Mouse (Mus musculus) ES-E14 (cell line): Measurements from ENCODE around the gene Ccdc9b. TPM values are rescaled to one million over a fixed set of nuclear protein-coding genes. Genes with fewer than 3 reads are reported as not detected.

Source experiments
- DNase-seq: peaks from one replicate; pipeline ENCODE4 v3.0.0-alpha.2; 2013; ENCODE audit warnings: low read depth, low spot score
- H3K27ac ChIP-seq: 2 replicates; pipeline ENCODE4 v1.5.1; 2012; ENCODE audit warnings: low read depth, mild to moderate bottlenecking, low read length, moderate library complexity, mixed read lengths; ENCODE audit not compliant: poor library complexity, insufficient read depth, severe bottlenecking
- H3K36me3 ChIP-seq: 2 replicates; pipeline ENCODE4 v1.6.1; 2012; ENCODE audit warnings: mild to moderate bottlenecking, low read length, moderate library complexity, mixed read lengths; ENCODE audit not compliant: control insufficient read depth, poor library complexity, insufficient read depth, severe bottlenecking
- H3K4me1 ChIP-seq, 2 experiments: fragments of 150-350 bp in 1 of 2; sonication (generic) in 1 of 2; 2 replicates each; pipeline ENCODE4 v1.6.1; 2012; ENCODE audit warnings: low read length in 2 of 2, mild to moderate bottlenecking in 1 of 2, mixed read lengths in 1 of 2; ENCODE audit not compliant: control insufficient read depth in 2 of 2, insufficient read depth in 2 of 2, poor library complexity in 1 of 2
- H3K4me3 ChIP-seq, 2 experiments: fragments of 150-350 bp in 1 of 2; sonication (generic) in 1 of 2; 2 replicates each; pipeline ENCODE4 v1.5.1; 2012; ENCODE audit warnings: low read length in 2 of 2, low read depth in 1 of 2, mild to moderate bottlenecking in 1 of 2, mixed read lengths in 1 of 2; ENCODE audit not compliant: insufficient read depth in 1 of 2, poor library complexity in 1 of 2, severe bottlenecking in 1 of 2
- H3K9ac ChIP-seq: 2 replicates; pipeline ENCODE4 v1.6.1; 2012; ENCODE audit warnings: low read depth, mild to moderate bottlenecking, low read length, mixed read lengths; ENCODE audit not compliant: poor library complexity, insufficient read depth, severe bottlenecking
- H3K9me3 ChIP-seq: fragments of 150-350 bp; sonication (generic); 2 replicates; pipeline ENCODE4 v1.6.1; 2012; ENCODE audit warnings: low read depth, mild to moderate bottlenecking, low read length; ENCODE audit not compliant: control insufficient read depth, insufficient read depth
- CHD2 ChIP-seq: IDR thresholded peaks from 2 replicates; pipeline ENCODE4 v1.6.1; 2014; ENCODE audit warnings: mild to moderate bottlenecking, low read depth, low read length, inconsistent platforms
- HCFC1 ChIP-seq: IDR thresholded peaks from 2 replicates; pipeline ENCODE4 v1.6.1; 2012; ENCODE audit warnings: low read length, inconsistent platforms, borderline replicate concordance; ENCODE audit not compliant: insufficient read depth
- MAFK ChIP-seq: IDR thresholded peaks from 2 replicates; pipeline ENCODE4 v1.6.1; 2014; ENCODE audit warnings: mild to moderate bottlenecking, low read depth, low read length, inconsistent platforms; ENCODE audit not compliant: insufficient read depth
- ZC3H11A ChIP-seq: IDR thresholded peaks from 2 replicates; pipeline ENCODE4 v1.6.1; 2012; ENCODE audit warnings: low read depth, mild to moderate bottlenecking, inconsistent platforms, low read length, borderline replicate concordance
- ZNF384 ChIP-seq: IDR thresholded peaks from 2 replicates; pipeline ENCODE4 v1.6.1; 2012; ENCODE audit warnings: low read depth, low read length, inconsistent platforms
- in situ Hi-C, 2 experiments: fragments of 600-800 bp; cut with MboI; formaldehyde crosslinking; loops; one replicate each; pipeline ENCODE4 v1.15.1; 2025; ENCODE audit warnings: low sequenced_read_pairs in 2 of 2, inconsistent platforms in 1 of 2; ENCODE audit not compliant: unreplicated experiment in 2 of 2
- total RNA-seq: library from RNA; depleted of rRNA; stranded (reverse); fragments of 300-350 nt; gene quantifications from 2 replicates; pipeline ENCODE4 v1.2.3, GENCODE M21; 2012

The Ccdc9b gene
- total RNA-seq, 1 experiment, result 3.1 TPM

DNA sequence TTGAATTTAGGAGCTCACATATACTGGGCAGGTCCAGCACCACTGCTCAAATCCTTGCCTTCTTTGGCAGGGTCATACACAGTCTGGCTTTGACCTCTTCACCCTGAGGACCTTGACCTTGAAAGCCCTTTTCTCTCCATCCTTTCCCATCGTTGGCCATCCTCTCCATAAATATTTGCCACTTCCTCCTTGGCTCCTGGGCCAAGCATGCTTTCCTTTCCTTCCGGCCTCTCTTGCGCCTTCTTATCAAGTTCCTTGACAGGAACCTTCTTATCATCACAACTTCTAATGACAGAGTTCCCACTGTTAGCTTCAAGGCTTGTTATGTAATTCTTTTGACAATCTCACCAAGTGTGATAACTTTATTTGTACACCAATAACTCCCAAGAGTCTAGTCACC lies 42.7 kb upstream of the Ccdc9b start:
- H3K36me3 ChIP-seq, result no peaks in the 10 kb centered on the region
- H3K27ac ChIP-seq, result no peak overlapping the region
- no peak for DNase-seq
- H3K4me1 ChIP-seq, result no peaks in the 10 kb centered on the region
- in situ Hi-C loops, result no loop called here
- no peaks in the 10 kb centered on the region for H3K9me3 ChIP-seq
- H3K9ac ChIP-seq, result no peak overlapping the region
- no peak overlapping the region for H3K4me3 ChIP-seq
- TF ChIP-seq MAFK (no peak), ZNF384 (no peak), CHD2 (no peak), HCFC1 (no peak), ZC3H11A (no peak)

DNA sequence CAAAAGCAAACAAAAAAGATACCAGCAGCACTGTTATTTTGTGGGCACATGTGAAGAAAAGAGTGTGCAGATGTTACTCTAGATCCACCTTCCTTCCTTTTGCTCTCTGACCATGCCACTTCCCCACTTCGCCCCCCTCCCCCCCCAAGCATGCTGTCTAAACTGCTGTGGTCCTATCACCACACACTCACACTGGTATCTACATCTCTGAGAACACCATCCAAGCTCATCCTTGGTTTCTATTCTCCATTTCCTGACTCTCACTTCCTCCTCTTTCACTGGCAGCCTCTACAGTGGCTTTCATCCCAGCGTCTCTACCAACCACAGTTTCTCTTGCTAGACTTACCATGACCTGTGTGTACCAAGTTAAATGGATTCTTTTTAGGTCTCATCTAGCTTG lies 42.0 kb upstream of the Ccdc9b start:
- Histone ChIP-seq H3K36me3 (no peaks in the 10 kb centered on the region), H3K9ac (no peak overlapping the region), H3K27ac (no peak overlapping the region), H3K9me3 (no peaks in the 10 kb centered on the region), H3K4me3 (no peak overlapping the region), H3K4me1 (no peaks in the 10 kb centered on the region)
- in situ Hi-C loops, result no loop called here
- no peak for DNase-seq
- TF ChIP-seq CHD2 (no peak), MAFK (no peak), ZNF384 (no peak), ZC3H11A (no peak), HCFC1 (no peak)

- H3K27ac ChIP-seq, result no peak overlapping the region
- H3K4me1 ChIP-seq, result no peaks in the 10 kb centered on the region
- no peak for DNase-seq
- no peaks in the 10 kb centered on the region for H3K36me3 ChIP-seq
- H3K4me3 ChIP-seq, result no peak overlapping the region
- in situ Hi-C loops, result no loop called here
- TF ChIP-seq CHD2, result no peak
- no peak for TF ChIP-seq ZNF384
- no peak for TF ChIP-seq HCFC1
- TF ChIP-seq ZC3H11A, result no peak
- no peak for TF ChIP-seq MAFK
- no peaks in the 10 kb centered on the region for H3K9me3 ChIP-seq
- H3K9ac ChIP-seq, result no peak overlapping the region
Observed at GRCm38 (mm10) chr2:118802542-118803118, 40.2 kb upstream of the Ccdc9b start.

- no peak for TF ChIP-seq MAFK
- no peak for TF ChIP-seq ZC3H11A
- TF ChIP-seq ZNF384, result no peak
- no peak for TF ChIP-seq HCFC1
- no peak for TF ChIP-seq CHD2
- H3K36me3 ChIP-seq, result no peaks in the 10 kb centered on the region
- no peak overlapping the region for H3K27ac ChIP-seq
- in situ Hi-C loops, result no loop called here
- H3K4me3 ChIP-seq, result no peak overlapping the region
- DNase-seq, result no peak
- H3K9me3 ChIP-seq, result no peaks in the 10 kb centered on the region
- H3K4me1 ChIP-seq, result peaks cover 0 to 8% of the 10 kb centered on the region in 2 experiments; a peak in 1 of 4 replicates
- no peak overlapping the region for H3K9ac ChIP-seq
Observed at GRCm38 (mm10) chr2:118793636-118794035, 31.2 kb upstream of the Ccdc9b start.

DNA sequence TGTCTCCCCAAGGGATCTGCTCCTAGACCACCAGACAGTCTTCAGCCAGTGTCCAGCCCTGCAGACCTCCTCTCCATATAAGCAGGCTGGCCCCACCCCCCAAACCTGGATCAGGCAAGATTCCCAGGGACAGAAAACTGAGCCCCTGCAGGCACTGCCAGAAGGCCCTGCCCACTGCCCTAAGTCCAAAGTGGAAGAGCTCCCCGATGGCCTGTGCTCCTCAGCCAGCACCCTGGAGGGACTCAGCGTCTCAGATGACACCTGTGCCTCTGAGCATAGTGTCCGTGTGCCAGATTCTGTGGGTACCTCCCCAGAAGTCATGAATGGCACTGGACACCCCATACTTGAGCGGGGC lies 29.8 kb upstream of the Ccdc9b start:
- Histone ChIP-seq H3K27ac (no peak overlapping the region), H3K9ac (no peak overlapping the region), H3K36me3 (no peaks in the 10 kb centered on the region), H3K9me3 (no peaks in the 10 kb centered on the region), H3K4me3 (no peak overlapping the region), H3K4me1 (peaks cover 0 to 8% of the 10 kb centered on the region in 2 experiments; a peak in 1 of 4 replicates)
- in situ Hi-C loops, result no loop called here
- no peak for DNase-seq
- no peak for TF ChIP-seq HCFC1
- no peak for TF ChIP-seq ZC3H11A
- TF ChIP-seq MAFK, result no peak
- no peak for TF ChIP-seq ZNF384
- TF ChIP-seq CHD2, result no peak
